Mouse (Mus musculus): ENCODE data around the gene Atp13a3.

GRCm38 (mm10) chr16:30314236-30314635 is 91.5 kb downstream of the Atp13a3 start:
- no peak for TF ChIP-seq CTCF (conservative IDR thresholded peaks at IDR 0.05; ENCODE audit: insufficient read depth, insufficient read length, low read depth, low read length)
- TF ChIP-seq POLR2A (IDR thresholded peaks at IDR 0.05; ENCODE audit: low read depth, low read length) = no peak

Data from kidney, adult 2 months (tissue).